Mouse (Mus musculus): ENCODE measurements around the gene Capn7.

GRCm38 (mm10) chr14:31337406-31337805 lies 968 bp downstream of the Capn7 start:
- TF ChIP-seq CTCF (IDR thresholded peaks at IDR 0.05; ENCODE audit: control insufficient read depth, insufficient read depth, low read length) (no peak), POLR2A (IDR thresholded peaks at IDR 0.05; ENCODE audit: borderline replicate concordance, control insufficient read depth, low read depth, low read length) (no peak)
